13 mouse cellular contexts compared by ENCODE assay signal in the genomic region with DNA sequence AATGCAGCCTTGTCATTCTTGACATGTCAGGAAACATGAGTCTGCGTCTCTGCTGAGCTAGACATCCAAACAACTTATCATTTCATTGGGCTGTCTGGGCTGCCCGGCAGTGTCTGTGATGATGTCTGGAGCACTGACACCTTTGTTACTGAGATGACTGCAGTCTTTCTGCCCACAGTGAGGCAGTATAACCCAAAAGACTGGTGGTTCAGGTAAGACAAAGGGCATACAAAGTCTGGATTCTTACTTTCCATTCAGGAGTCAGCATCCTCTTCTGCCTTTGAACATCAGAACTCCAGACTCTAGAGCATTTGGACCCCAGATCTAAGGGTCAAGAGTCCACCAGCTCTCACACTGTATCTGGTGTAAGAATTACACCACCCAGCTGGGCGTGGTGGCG. TPM values are rescaled to one million over a fixed set of nuclear protein-coding genes. Genes with fewer than 3 reads are reported as not detected.
DNase-seq lines count a peak whose midpoint lies in the region; ATAC-seq and TF ChIP-seq lines count a peak whose summit lies in the region.
"Had no signal": no experiment of that assay in that cellular context is flagged by ENCODE, and none has a peak within 500 bp of the region (broad histone marks: within the 10 kb centered on the region; RNA-seq: fewer than 3 reads in every experiment).

No protein-coding gene starts in this region.

- peak; percentile 42; the same call in 1 of the 2 replicates for TF ChIP-seq CTCF in hindbrain, postnatal 0 days (IDR thresholded peaks at IDR 0.05; ENCODE audit: low read depth)
- no peak for TF ChIP-seq CTCF in G1E (IDR thresholded peaks at IDR 0.05; ENCODE audit: low read depth, low read length)

- no peak overlapping the region for H3K27ac ChIP-seq in hindbrain, postnatal 0 days
- H3K27ac ChIP-seq in hindbrain, embryonic 10.5 days = no peak overlapping the region
- H3K27ac ChIP-seq: limb, embryonic 15.5 days had no signal

- no peak overlapping the region for H3K4me2 ChIP-seq in hindbrain, postnatal 0 days (ENCODE audit: low read depth, low read length)
- H3K4me2 ChIP-seq: limb, embryonic 15.5 days had no signal

- H3K9me3 ChIP-seq in hindbrain, postnatal 0 days (ENCODE audit: low read length) = no peaks in the 10 kb centered on the region
- no peaks in the 10 kb centered on the region for H3K9me3 ChIP-seq in hindbrain, embryonic 10.5 days
- H3K9me3 ChIP-seq in G1E (replicated peaks) = no peaks in the 10 kb centered on the region
- H3K9me3 ChIP-seq: limb, embryonic 15.5 days had no signal

- H3K36me3 ChIP-seq in hindbrain, postnatal 0 days (ENCODE audit: insufficient read depth, low read length) = no peaks in the 10 kb centered on the region
- H3K36me3 ChIP-seq in hindbrain, embryonic 10.5 days = no peaks in the 10 kb centered on the region
- peaks cover 38% of the 10 kb centered on the region for H3K36me3 ChIP-seq in G1E (replicated peaks)

- no peak overlapping the region for H3K9ac ChIP-seq in hindbrain, postnatal 0 days (replicated peaks; ENCODE audit: low read length)
- H3K9ac ChIP-seq: limb, embryonic 15.5 days had no signal

- WGBS in hindbrain, postnatal 0 days = 84% methylated on average over 4 of the region's 4 CpGs
- WGBS in hindbrain, embryonic 10.5 days = 87% methylated on average over 4 of the region's 4 CpGs

- no peaks in the 10 kb centered on the region for H3K27me3 ChIP-seq in hindbrain, postnatal 0 days (ENCODE audit: insufficient read depth, low read length)
- no peaks in the 10 kb centered on the region for H3K27me3 ChIP-seq in hindbrain, embryonic 10.5 days (ENCODE audit: insufficient read depth, poor library complexity, severe bottlenecking)
- H3K27me3 ChIP-seq in G1E (ENCODE audit: insufficient read depth, low read length) = no peaks in the 10 kb centered on the region
- H3K27me3 ChIP-seq: limb, embryonic 15.5 days; Patski had no signal

- no peak overlapping the region for H3K4me3 ChIP-seq in hindbrain, postnatal 0 days (ENCODE audit: low read length)
- H3K4me3 ChIP-seq in hindbrain, embryonic 10.5 days = no peak overlapping the region
- no peak overlapping the region for H3K4me3 ChIP-seq in G1E (ENCODE audit: low read depth, low read length)
- H3K4me3 ChIP-seq: limb, embryonic 15.5 days had no signal

- H3K4me1 ChIP-seq in hindbrain, postnatal 0 days (ENCODE audit: insufficient read depth, low read length) = no peaks in the 10 kb centered on the region
- H3K4me1 ChIP-seq in hindbrain, embryonic 10.5 days (replicated peaks) = no peaks in the 10 kb centered on the region
- peaks cover 2% of the 10 kb centered on the region; the same call in 1 of the 2 replicates for H3K4me1 ChIP-seq in G1E (ENCODE audit: insufficient read depth, low read depth, low read length)
- H3K4me1 ChIP-seq: limb, embryonic 15.5 days had no signal

- ATAC-seq in hindbrain, postnatal 0 days = no peak
- ATAC-seq in G1E (ENCODE audit: extremely low read depth, insufficient number of reproducible peaks, low FRiP score, poor library complexity, severe bottlenecking) = peak; percentile 31; the same call in 1 of the 2 replicates
- 0 out of 2 replicates have a peak, but pooled peaks have one; percentile 35 for ATAC-seq in megakaryocyte, adult 5-6 weeks (ENCODE audit: poor library complexity, severe bottlenecking)
- ATAC-seq: Patski had no signal

- DNase-seq in hindbrain, postnatal 0 days (ENCODE audit: low spot score) = no peak
- DNase-seq in hindbrain, embryonic 10.5 days (ENCODE audit: low spot score) = no peak
- peak; percentile 49 for DNase-seq in 416B (ENCODE audit: low read depth)
- no peak for DNase-seq in G1E (ENCODE audit: low spot score)
- DNase-seq in right cerebral cortex, postnatal 10 days (ENCODE audit: low spot score in 2 of 2) = no peak
- no peak for DNase-seq in adrenal gland, adult 18-20 months (ENCODE audit: low spot score in 2 of 2)
- DNase-seq in urinary bladder, adult 18-20 months (ENCODE audit: low spot score in 2 of 2) = no peak
- DNase-seq: heart, postnatal 10 days had no signal

RNA-seq across cellular contexts. Expression of a gene that starts 27.5 kb away (rescaled TPM):
- 6.7 and 8.4 TPM in 2 replicates for total RNA-seq in hindbrain, postnatal 0 days (2014; rRNA removed)
- 16.8 and 17.7 TPM in 2 replicates for polyA plus RNA-seq in hindbrain, postnatal 0 days (2015; fragmentation: Nextera tagmentation; extraction: Ambion mirVana)
- 14.7 and 16.0 TPM in 2 replicates for polyA plus RNA-seq in hindbrain, embryonic 10.5 days (2016; fragmentation: Nextera tagmentation; extraction: Ambion mirVana)
- total RNA-seq in G1E (2014; fragmentation: Nextera tagmentation) = 24.9 and 30.0 TPM in 2 replicates
- 49.5 and 68.6 TPM in 2 replicates for total RNA-seq in G1E (2017)
- 10.7 and 13.5 TPM in 2 replicates for polyA plus RNA-seq in G1E (2012)
- 0.27 TPM in 1 of 2 replicates, not detected in the other for total RNA-seq in megakaryocyte, adult 5-6 weeks (2015)
- total RNA-seq in megakaryocyte, adult 5-6 weeks (2017) = 0.40 and 0.94 TPM in 2 replicates
- total RNA-seq in adrenal gland, adult 18-20 months (2021) = 10 to 100 TPM in 1 of 2 experiments, 1 to 10 TPM in 1; 8.0 to 13.7 TPM

RNA-seq across cellular contexts. Expression of a gene that starts 39.8 kb away (rescaled TPM):
- not detected in 2 replicates for total RNA-seq in hindbrain, postnatal 0 days (2014; rRNA removed)
- polyA plus RNA-seq in hindbrain, postnatal 0 days (2015; fragmentation: Nextera tagmentation; extraction: Ambion mirVana) = not detected in 2 replicates
- not detected in 2 replicates for polyA plus RNA-seq in hindbrain, embryonic 10.5 days (2016; fragmentation: Nextera tagmentation; extraction: Ambion mirVana)
- total RNA-seq in G1E (2014; fragmentation: Nextera tagmentation) (not detected in 2 replicates), G1E (2017) (not detected in 2 replicates)
- polyA plus RNA-seq in G1E (2012) = not detected in 2 replicates
- total RNA-seq in megakaryocyte, adult 5-6 weeks (2015) = not detected in 2 replicates
- not detected in 2 replicates for total RNA-seq in megakaryocyte, adult 5-6 weeks (2017)
- not detected for total RNA-seq in adrenal gland, adult 18-20 months (2021)
- total RNA-seq: heart, postnatal 10 days; layer of hippocampus, adult 18-20 months had no signal
- polyA plus RNA-seq: embryonic facial prominence, embryonic 14.5 days; limb, embryonic 15.5 days; Patski had no signal

RNA-seq across cellular contexts. Expression of a gene that starts 45.6 kb away (rescaled TPM):
- total RNA-seq in hindbrain, postnatal 0 days (2014; rRNA removed) = 33.9 and 36.7 TPM in 2 replicates
- polyA plus RNA-seq in hindbrain, postnatal 0 days (2015; fragmentation: Nextera tagmentation; extraction: Ambion mirVana) = 8.6 and 8.9 TPM in 2 replicates
- 10.4 and 13.6 TPM in 2 replicates for polyA plus RNA-seq in hindbrain, embryonic 10.5 days (2016; fragmentation: Nextera tagmentation; extraction: Ambion mirVana)
- total RNA-seq in G1E (2014; fragmentation: Nextera tagmentation) (87.5 and 91.7 TPM in 2 replicates), G1E (2017) (145 and 147 TPM in 2 replicates)
- polyA plus RNA-seq in G1E (2012) = 22.4 and 23.4 TPM in 2 replicates
- total RNA-seq in megakaryocyte, adult 5-6 weeks (2015) = 44.7 and 46.6 TPM in 2 replicates
- 49.9 and 65.6 TPM in 2 replicates for total RNA-seq in megakaryocyte, adult 5-6 weeks (2017)
- 10 to 100 TPM; 50.0 to 54.6 TPM for total RNA-seq in adrenal gland, adult 18-20 months (2021)
